8 mouse cellular contexts compared by ENCODE assay signal in genomic region chr10:67096621-67097436, GRCm38 (mm10). TPM values are rescaled to one million over a fixed set of nuclear protein-coding genes. Genes with fewer than 3 reads are reported as not detected.
A peak's percentile ranks its signal among the peaks of the same experiment; 100 is the strongest.
DNase-seq lines count a peak whose midpoint lies in the region; ATAC-seq and TF ChIP-seq lines count a peak whose summit lies in the region.

Gene Reep3, minus strand, starts transcription at chr10:67096945.

- peak within 1 kb of the TSS; percentile 76 for H3K4me2 ChIP-seq in embryonic facial prominence, embryonic 13.5 days

- H3K27me3 ChIP-seq in embryonic facial prominence, embryonic 13.5 days: no peaks in the 10 kb centered on the region
- H3K27me3 ChIP-seq in liver, adult 2 months (ENCODE audit: control insufficient read depth, insufficient read depth, low read length): no peaks in the 10 kb centered on the region

- peaks cover 56% of the 10 kb centered on the region for H3K79me2 ChIP-seq in liver, adult 2 months (ENCODE audit: control insufficient read depth, insufficient read depth, low read length)

- 0 out of 2 replicates have a peak, but pooled peaks have one; percentile 13 for TF ChIP-seq POLR2A in liver, adult 2 months (IDR thresholded peaks at IDR 0.05; ENCODE audit: extremely low read depth, insufficient read depth, low read length)

- H3K9me3 ChIP-seq in embryonic facial prominence, embryonic 13.5 days: no peaks in the 10 kb centered on the region

- H3K36me3 ChIP-seq in embryonic facial prominence, embryonic 13.5 days: 0 out of 2 replicates have a peak, but pooled peaks cover 4% of the 10 kb centered on the region
- H3K36me3 ChIP-seq in liver, adult 2 months (ENCODE audit: control insufficient read depth, insufficient read depth, low read length): no peaks in the 10 kb centered on the region

- H3K9ac ChIP-seq in embryonic facial prominence, embryonic 13.5 days: peak within 1 kb of the TSS; percentile 99
- peak within 1 kb of the TSS; percentile 100 for H3K9ac ChIP-seq in liver, adult 2 months (ENCODE audit: low read depth, low read length)

- ATAC-seq in embryonic facial prominence, embryonic 13.5 days (ENCODE audit: insufficient number of reproducible peaks, insufficient read depth, low FRiP score, low TSS enrichment, low read depth): peak; percentile 57
- no peak; the same call in 1 of the 2 replicates for ATAC-seq in monocyte, adult 5-6 weeks (replicated peaks; ENCODE audit: insufficient number of reproducible peaks, low FRiP score, low TSS enrichment, poor library complexity, severe bottlenecking)

- DNase-seq in 3134 (ENCODE audit: extremely low read depth, insufficient read length, low spot score): peak; percentile 77
- DNase-seq in adrenal gland, postnatal 14 days: peak; percentile 86
- peak; percentile 77 to 81 for DNase-seq in heart, adult 9 months (ENCODE audit: low spot score in 2 of 2)
- peak; percentile 74 for DNase-seq in kidney, adult 9 months
- DNase-seq in liver, adult 2 months (ENCODE audit: extremely low read depth, low read depth, low spot score): peak; percentile 78
- peak; percentile 50 to 53 for DNase-seq in spleen, postnatal 14 days (ENCODE audit: low spot score in 2 of 2)

- H3K4me3 ChIP-seq in embryonic facial prominence, embryonic 13.5 days: peak within 1 kb of the TSS; percentile 88
- H3K4me3 ChIP-seq in liver, adult 2 months (ENCODE audit: insufficient read depth, low read depth, low read length): peak within 1 kb of the TSS; percentile 73

- peaks cover 37% of the 10 kb centered on the region for H3K4me1 ChIP-seq in embryonic facial prominence, embryonic 13.5 days
- H3K4me1 ChIP-seq in liver, adult 2 months (ENCODE audit: control insufficient read depth, insufficient read depth, low read length): peaks cover 35% of the 10 kb centered on the region

- WGBS in embryonic facial prominence, embryonic 13.5 days: 1% methylated on average over 95 of the region's 97 CpGs
- WGBS in liver, adult 2 months: under 1% methylated on average over 87 of the region's 97 CpGs

- peak within 1 kb of the TSS; percentile 99 for H3K27ac ChIP-seq in embryonic facial prominence, embryonic 13.5 days
- H3K27ac ChIP-seq in liver, adult 2 months (replicated peaks; ENCODE audit: insufficient read depth, low read depth, low read length): peak within 1 kb of the TSS; percentile 99

- no peak for TF ChIP-seq CTCF in liver, adult 2 months (IDR thresholded peaks at IDR 0.05; ENCODE audit: low read depth, low read length)

RNA-seq across cellular contexts. Expression of gene Reep3, which starts in this region (rescaled TPM):
- total RNA-seq in adrenal gland, postnatal 14 days (2021): 47.1 and 48.2 TPM in 2 replicates
- polyA plus RNA-seq in embryonic facial prominence, embryonic 13.5 days (2015; fragmentation: Nextera tagmentation; extraction: Ambion mirVana): 46.3 and 51.3 TPM in 2 replicates
- total RNA-seq in liver, adult 2 months (2014; rRNA removed): 36.1 and 38.8 TPM in 2 replicates
- polyA plus RNA-seq in liver, adult 2 months (2012; rRNA removed): 21.6 and 24.8 TPM in 2 replicates
- 12.9 to 19.6 TPM (median 19.1 TPM) in 3 replicates for total RNA-seq in monocyte, adult 5-6 weeks (2017)
